Mouse (Mus musculus) adrenal gland, postnatal 4 days (tissue): ENCODE measurements around the gene Lactb. TPM values are rescaled to one million over a fixed set of nuclear protein-coding genes. Genes with fewer than 3 reads are reported as not detected.

ENCODE experiments used
- DNase-seq, 2 experiments: peaks; one replicate each; pipeline ENCODE4 v3.0.0; 2021 to 2022; ENCODE audit warnings: low spot score in 2 of 2, mixed read lengths in 2 of 2
- total RNA-seq, 2 experiments: library from RNA; stranded (reverse); gene quantifications; 2 replicates each; pipeline ENCODE4 v1.2.3; 2021

Gene Lactb
- total RNA-seq, 2 experiments from 2014 or later, result 14.5 TPM

- no peak for DNase-seq
Measured at GRCm38 (mm10) chr9:66982085-66982484, 6.8 kb upstream of the Lactb start.

- DNase-seq, result peak; percentile 45 to 66
Measured at GRCm38 (mm10) chr9:66980458-66980857, 5.2 kb upstream of the Lactb start.

GRCm38 (mm10) chr9:66978468-66978867 lies 3.2 kb upstream of the Lactb start:
- DNase-seq, result no peak

DNA sequence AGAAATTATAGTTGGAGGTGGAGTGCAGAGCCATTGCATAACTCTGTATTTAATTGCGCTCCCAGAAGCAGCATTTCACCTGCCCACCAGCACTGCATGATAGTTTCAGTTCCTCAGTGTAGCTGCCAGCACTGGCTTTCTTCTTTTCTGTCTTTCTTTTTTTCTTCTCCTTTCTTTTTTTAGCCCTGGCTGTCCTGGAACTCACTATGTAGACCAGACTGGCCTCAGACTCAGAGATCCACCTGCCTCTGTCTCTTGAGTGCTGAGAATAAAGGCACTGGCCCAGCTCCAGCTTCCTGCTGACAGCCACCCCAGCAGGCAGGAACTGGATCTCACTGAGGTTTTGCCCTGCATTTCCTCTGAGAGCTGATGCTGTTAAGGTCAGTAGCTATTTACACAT lies 2.7 kb upstream of the Lactb start:
- DNase-seq, result no peak

- no peak for DNase-seq
Measured at GRCm38 (mm10) chr9:66977121-66977520, 1.8 kb upstream of the Lactb start.

DNA sequence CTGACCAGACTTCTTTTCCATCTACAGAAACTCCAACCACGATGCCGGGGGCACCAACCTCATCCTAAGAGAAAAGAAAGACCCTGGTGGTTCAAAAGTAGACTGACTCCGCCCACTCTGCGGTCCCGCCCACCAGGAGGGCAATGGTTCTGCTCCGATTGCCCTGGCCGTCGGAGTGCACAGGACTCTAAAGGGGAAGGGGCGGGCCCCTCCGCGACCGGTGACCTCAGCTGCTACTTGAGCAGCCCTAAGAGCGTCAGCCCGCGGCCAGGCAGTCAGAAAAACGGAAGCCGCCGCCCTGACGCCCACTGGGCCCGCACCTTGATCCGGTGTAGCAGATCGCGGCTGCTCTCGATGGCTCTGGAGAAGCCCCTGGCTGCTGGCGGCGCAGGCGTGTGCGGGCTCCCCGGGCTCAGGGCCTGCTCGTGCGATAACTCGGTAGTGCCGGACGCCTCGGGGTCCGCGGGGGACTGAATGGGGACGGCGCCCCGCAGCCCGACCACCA lies 511 bp downstream of the Lactb start:
- peak; percentile 26 to 52 for DNase-seq

GRCm38 (mm10) chr9:66971116-66971515 lies 4.2 kb downstream of the Lactb start:
- DNase-seq, result no peak

DNA sequence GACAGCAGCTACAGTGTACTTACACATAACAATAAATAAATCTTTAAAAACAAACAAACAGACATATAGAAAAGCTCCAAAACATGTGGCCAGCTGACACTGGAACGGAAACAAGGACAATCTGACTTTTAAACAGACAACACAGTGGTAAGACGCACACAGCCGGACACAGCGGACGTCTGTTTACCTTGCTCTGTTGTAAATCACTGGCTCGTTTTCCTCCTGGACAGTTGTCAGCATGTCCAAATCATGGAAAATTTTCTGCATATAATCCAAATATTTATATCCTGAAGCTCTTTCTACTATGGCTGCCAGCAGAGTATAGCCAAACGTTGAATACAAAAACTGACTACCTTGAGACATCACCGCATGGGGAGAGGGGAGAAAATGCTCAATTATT lies 7.8 kb downstream of the Lactb start:
- DNase-seq, result no peak

DNA sequence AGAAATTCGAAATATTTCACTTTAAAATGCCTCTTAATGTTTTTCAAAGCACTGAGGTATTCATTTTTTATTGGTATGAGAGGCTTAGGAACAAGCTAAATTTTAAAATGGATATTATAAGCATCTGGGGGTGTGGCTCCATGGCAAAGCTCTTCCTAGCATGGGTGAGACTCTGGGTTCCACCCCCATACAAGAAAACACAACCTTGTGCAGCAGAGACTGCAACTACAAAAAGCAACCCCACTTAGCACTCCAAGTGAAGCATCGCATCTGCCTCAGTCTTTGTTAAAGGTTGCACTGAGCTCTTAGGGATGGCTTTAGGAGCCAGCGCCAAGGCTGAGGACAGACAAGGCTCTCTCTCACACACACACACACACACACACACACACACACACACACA lies 13.8 kb downstream of the Lactb start:
- no peak for DNase-seq

- no peak for DNase-seq
Measured at GRCm38 (mm10) chr9:66957451-66957850, 17.8 kb downstream of the Lactb start.

DNA sequence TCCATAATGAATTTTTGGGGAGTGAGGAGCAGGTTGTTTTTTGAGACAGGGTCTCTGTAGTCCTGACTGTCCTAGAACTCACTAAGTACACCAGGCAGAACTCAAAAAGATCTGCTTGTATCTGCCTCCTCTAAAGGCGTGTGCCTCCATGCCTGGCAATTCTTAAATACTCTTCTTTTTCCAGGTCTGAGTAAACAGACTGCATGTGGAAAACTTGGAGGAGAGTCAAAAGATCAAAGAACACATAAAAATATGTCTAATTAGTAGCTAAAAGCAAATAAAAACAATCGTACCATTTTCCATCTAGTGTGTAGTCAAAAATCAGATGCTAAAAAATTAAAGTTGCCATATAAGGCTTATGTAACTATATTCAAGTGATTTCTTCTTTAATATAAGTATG lies 22.4 kb downstream of the Lactb start:
- no peak for DNase-seq

DNA sequence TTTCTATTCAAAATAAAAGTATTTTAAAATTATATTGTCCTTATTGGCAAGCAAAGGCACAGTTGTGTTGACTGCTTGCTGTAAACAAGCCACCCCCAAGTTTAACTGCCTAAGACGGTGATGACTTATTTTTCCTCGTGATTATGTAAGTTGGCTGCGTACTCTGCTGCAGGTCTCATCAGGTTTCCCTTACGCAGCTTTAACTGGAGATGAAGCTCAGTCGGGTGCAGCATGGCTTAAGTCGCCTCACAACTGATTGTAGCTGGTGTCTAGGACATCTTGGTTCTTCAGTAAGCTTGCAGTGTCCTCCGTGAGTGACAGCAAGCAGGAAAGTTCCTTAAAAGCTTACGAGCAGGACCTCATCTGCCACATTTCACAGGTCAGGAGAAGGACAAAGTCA lies 23.0 kb downstream of the Lactb start:
- DNase-seq, result no peak

DNA sequence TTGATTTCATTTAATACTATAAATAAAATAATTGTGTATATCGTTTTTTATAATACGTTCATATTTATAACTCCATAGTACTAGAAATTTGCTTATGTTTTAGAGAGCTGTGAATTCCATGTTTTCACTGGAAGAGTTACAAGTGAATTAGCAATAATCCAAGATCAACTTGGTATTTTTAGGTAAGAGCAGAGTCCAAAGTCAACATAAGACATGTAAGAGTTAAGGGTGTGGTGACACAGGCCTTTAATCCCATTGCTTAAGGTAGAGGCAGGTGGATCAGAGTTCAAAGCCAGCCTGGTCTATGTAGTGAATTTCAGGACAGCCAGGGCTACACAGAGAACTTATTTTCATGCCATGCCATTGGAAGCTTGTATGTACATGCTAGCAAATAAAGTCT lies 26.7 kb downstream of the Lactb start:
- no peak for DNase-seq

- peak; percentile 89 to 90 for DNase-seq
Measured at GRCm38 (mm10) chr9:66945647-66946641, 29.3 kb downstream of the Lactb start, which contains the start of gene Rps27l. Gene Rps27l (plus strand): TSS chr9:66946086.

DNA sequence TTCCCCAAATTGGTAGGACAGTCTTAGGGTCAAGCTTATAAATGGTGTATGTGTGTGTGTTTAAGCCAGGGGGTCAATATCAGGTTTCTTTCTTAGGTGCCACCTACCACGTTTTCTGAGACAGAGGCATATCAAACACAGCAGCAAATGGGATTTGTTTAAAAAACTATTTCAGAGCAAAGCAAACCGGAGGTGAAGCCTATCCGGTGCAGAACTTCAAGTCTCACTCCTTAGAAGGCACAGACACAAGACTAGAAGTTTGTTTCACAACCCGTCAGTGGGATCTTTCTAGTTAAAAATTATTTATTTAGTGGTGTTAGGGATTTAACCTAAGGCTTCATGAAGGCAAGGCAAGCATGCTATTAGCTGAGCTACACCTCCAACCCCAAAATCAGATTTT lies 30.1 kb downstream of the Lactb start:
- no peak for DNase-seq

GRCm38 (mm10) chr9:66938836-66939235 lies 36.4 kb downstream of the Lactb start:
- no peak for DNase-seq

GRCm38 (mm10) chr9:66937507-66937906 lies 37.8 kb downstream of the Lactb start:
- DNase-seq, result no peak

DNA sequence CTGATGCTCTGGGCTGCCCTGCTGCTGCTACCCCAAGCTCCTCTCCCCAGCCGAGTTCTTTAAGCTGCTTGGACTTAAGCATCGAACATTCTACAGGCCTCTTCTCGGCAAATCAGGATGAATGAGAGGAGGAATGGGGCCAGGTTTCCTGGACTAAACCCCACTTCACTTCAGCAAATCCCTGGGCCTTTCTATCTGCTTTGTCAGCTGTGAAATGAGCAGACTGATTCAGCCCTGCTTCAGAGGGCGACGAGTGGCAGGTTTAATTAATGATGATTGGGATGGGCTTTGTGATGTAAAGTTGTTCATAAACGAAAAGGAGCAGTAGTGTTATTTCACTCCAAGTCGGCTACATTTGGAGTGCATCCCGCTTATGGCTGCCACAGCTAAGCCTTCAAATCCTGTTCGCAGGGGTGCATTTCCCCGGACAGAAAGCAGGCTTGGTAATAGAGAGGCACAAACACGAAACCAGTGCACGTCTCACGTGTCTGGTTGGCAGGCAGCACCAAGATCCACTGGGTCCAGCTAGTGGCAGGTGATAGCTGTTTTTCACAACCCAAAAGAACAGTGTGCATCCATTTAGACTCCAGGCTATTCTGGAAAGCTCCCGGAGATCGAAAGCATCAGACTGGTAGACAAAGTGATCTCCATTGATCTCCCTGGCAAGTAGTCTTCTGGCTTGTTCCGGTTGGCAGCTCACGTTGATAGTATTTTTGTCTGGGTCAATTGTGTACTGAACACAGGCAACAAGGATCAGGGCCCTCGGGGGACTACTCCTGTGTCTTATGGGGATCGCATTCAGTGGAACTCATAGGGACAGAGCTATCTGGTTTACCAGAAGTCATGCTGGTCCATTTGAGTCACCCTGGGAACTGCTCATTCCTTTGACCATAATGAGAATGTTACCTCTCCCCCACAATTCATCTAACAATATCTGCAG lies 41.1 kb downstream of the Lactb start:
- DNase-seq, result no peak

DNA sequence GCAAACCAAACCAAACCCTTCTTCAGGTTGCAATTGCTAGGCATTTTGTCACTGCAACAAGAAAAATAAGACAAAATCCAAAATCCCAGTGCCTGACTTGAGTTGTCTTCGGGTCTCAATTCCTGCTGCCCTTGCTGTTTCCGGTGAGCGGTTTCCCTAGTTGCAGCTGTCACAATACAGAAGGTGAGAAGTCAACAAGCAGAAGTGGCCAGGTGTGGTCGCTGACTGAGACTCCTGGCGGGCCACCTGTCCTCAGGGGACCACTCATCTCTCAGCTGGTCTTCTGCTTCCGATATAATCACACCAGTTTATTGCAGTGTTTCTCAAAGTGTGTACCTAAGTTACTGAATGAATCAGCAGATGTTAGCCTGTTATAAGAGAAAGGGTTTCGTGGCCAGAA lies 44.9 kb downstream of the Lactb start:
- DNase-seq, result no peak

- no peak for DNase-seq
Measured at GRCm38 (mm10) chr9:66927696-66928402, 47.4 kb downstream of the Lactb start.

GRCm38 (mm10) chr9:66925853-66926252 lies 49.4 kb downstream of the Lactb start:
- no peak for DNase-seq
